Mouse (Mus musculus) forebrain, embryonic 14.5 days (tissue): ENCODE data around the gene Lhfpl2. TPM values are rescaled to one million over a fixed set of nuclear protein-coding genes. Genes with fewer than 3 reads are reported as not detected.

Experiments used
- ATAC-seq: fragments of 200-750 bp; cut with Nextera tagmentation; 2 replicates; pipeline ENCODE4 v1.8.0; 2017; ENCODE audit warnings: mild to moderate bottlenecking, moderate library complexity
- DNase-seq: peaks from one replicate; pipeline ENCODE4 v3.0.0-alpha.2; 2015; ENCODE audit warnings: low spot score
- H3K27ac ChIP-seq: fragments of 300-500 bp; sonication (generic); 2 replicates; pipeline ENCODE4 v1.5.1; 2014; ENCODE audit warnings: low read depth, mild to moderate bottlenecking, control low read depth, low read length, moderate library complexity
- H3K27me3 ChIP-seq: fragments of 300-500 bp; sonication (generic); replicated peaks from 2 replicates; pipeline ENCODE4 v1.6.1; 2014; ENCODE audit warnings: low read length, control low read depth, mixed read lengths; ENCODE audit not compliant: control insufficient read depth, insufficient read depth
- H3K36me3 ChIP-seq: fragments of 300-500 bp; sonication (generic); 2 replicates; pipeline ENCODE4 v1.6.1; 2014; ENCODE audit warnings: low read length, control low read depth; ENCODE audit not compliant: control insufficient read depth, insufficient read depth
- H3K4me1 ChIP-seq: fragments of 300-500 bp; sonication (generic); 2 replicates; pipeline ENCODE4 v1.6.1; 2014; ENCODE audit warnings: antibody characterized with exemption, low read length, control low read depth; ENCODE audit not compliant: control insufficient read depth, insufficient read depth
- H3K4me2 ChIP-seq: fragments of 300-500 bp; sonication (generic); 2 replicates; pipeline ENCODE4 v1.6.1; 2014; ENCODE audit warnings: mild to moderate bottlenecking, control low read depth, low read length
- H3K4me3 ChIP-seq: fragments of 300-500 bp; sonication (generic); 2 replicates; pipeline ENCODE4 v1.5.1; 2014; ENCODE audit warnings: low read depth, low read length, control low read depth
- H3K9ac ChIP-seq: fragments of 300-500 bp; sonication (generic); 2 replicates; pipeline ENCODE4 v1.6.1; 2014; ENCODE audit warnings: mild to moderate bottlenecking, low read length, control low read depth, moderate library complexity
- H3K9me3 ChIP-seq: fragments of 300-500 bp; sonication (generic); replicated peaks from 2 replicates; pipeline ENCODE4 v1.6.1; 2016; ENCODE audit warnings: low read length, control low read depth, mixed read lengths; ENCODE audit not compliant: control insufficient read depth
- WGBS: fragments of 180-500 bp; shearing (Covaris S2); extraction: QIAGEN DNeasy Blood & Tissue Kit; methylation state at CpG from one replicate; pipeline ENCODE4 v1.1.7; 2014; 5-methylcytosine and 5-hydroxymethylcytosine counted together
- polyA plus RNA-seq: library from polyadenylated mRNA; unstranded; fragments of >200 nt; fragmentation: Nextera tagmentation; extraction: Ambion mirVana; gene quantifications from 2 replicates; pipeline ENCODE4 v1.2.1, GENCODE M21; 2014

Gene Lhfpl2
- polyA plus RNA-seq, 1 experiment from 2014 or later: 9.7 TPM

DNA sequence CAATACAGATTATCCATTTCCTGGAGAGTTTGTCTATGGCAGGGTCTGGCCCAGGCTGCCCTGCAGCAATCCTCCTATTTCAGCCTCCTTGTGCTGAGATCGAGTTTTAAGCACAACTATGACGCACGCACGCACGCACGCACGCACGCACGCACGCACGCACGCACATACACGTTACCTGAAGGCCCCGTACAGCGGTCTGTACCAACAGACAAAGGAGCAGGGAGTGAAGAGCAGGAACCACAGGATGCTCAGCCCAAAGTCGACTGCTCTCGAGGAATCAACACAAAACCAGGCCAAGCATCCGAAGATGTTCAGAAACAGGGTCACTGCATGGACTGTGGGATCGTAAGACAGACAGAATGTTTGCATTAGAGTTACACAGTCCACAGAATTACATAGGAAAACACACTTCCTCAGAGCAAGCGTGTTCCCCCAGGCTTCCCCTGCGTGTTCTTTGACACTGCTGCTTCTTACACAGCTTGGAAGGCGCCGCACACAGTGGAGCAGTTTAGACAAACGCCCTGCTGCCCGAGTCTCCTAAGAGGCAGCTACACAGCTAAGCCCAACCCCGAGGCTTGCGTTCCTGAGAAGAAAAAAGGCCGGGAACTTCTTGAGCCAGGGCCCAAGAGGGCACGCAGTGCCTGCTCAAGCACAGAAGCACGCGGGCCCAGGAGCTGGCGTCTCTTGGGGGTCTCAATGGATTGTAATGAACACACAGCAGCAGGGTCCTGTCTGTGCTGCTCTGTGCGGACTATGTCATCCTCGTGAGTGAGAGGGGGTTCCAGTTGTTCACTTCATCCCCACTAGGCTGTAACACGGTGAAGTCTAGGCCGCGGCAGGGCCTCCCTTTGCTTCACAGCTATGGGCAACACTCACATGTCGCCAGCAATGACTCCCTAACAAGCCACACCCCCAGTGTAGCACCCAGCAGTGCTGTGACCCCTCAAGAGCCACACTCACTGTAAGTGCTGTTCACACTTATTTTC is 167.4 kb downstream of the Lhfpl2 start:
- ATAC-seq (no peak), DNase-seq (no peak)

DNA sequence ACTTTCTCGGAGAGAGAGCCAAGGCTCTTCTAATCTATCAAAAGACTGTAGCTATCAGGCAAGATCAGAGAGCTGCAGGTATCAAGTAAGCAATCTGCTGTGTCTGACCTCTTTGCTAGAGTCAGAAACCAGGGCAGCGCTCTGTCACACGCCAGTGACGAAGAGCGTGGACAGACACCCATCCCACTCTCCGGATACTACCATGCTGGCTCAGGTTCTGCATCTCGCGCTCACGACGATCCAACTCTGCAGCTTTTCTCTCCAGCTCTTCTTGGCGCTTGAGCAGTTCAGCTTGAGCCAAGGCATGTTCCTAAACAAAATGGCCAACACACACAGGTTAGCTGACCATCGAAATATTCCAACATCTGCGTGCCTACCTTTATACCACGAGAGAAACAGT is 174.3 kb downstream of the Lhfpl2 start:
- H3K9ac ChIP-seq: no peak overlapping the region
- no peak overlapping the region for H3K27ac ChIP-seq
- H3K4me3 ChIP-seq: no peak overlapping the region
- H3K4me1 ChIP-seq: no peaks in the 10 kb centered on the region
- ATAC-seq (no peak), DNase-seq (no peak)
- no peaks in the 10 kb centered on the region for H3K27me3 ChIP-seq
- 93% methylated on average over 14 of the region's 14 CpGs for WGBS
- H3K9me3 ChIP-seq: no peaks in the 10 kb centered on the region
- H3K36me3 ChIP-seq: peaks cover 6% of the 10 kb centered on the region
- no peak overlapping the region for H3K4me2 ChIP-seq

More for the DNA sequence above, 167.4 kb downstream of the Lhfpl2 start:
- WGBS: 93% methylated on average over 38 of the region's 38 CpGs
- Histone ChIP-seq H3K36me3 (peaks cover 21% of the 10 kb centered on the region), H3K9me3 (no peaks in the 10 kb centered on the region), H3K4me1 (no peaks in the 10 kb centered on the region; the same call in 1 of the 2 replicates), H3K9ac (no peak overlapping the region), H3K27ac (no peak overlapping the region), H3K27me3 (no peaks in the 10 kb centered on the region), H3K4me2 (no peak overlapping the region), H3K4me3 (no peak overlapping the region)

DNA sequence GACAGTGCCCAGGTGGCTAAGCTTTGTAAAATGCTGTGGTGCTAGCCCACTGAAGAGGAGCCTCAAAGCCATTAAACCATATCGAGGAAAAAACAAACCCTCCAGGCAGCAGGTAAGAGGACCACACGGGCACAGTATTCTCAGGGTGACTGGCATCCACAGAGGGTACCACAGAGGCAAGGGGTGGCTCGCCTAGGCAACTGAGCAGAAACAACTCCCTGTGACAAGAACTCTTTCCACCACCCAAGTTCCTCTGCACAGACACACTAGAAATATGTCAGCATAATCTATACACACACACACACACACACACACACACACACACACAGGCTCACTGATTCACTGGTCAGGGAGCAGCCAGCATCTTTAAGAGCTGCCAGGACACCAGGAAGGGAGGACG is 181.9 kb downstream of the Lhfpl2 start:
- no peak overlapping the region for H3K4me3 ChIP-seq
- ATAC-seq (no peak), DNase-seq (no peak)
- WGBS: 45% methylated on average over 4 of the region's 4 CpGs
- H3K4me1 ChIP-seq: no peaks in the 10 kb centered on the region
- H3K9ac ChIP-seq: no peak overlapping the region
- no peak overlapping the region for H3K4me2 ChIP-seq
- no peaks in the 10 kb centered on the region for H3K9me3 ChIP-seq
- H3K27me3 ChIP-seq: no peaks in the 10 kb centered on the region
- no peak overlapping the region for H3K27ac ChIP-seq
- H3K36me3 ChIP-seq: no peaks in the 10 kb centered on the region

DNA sequence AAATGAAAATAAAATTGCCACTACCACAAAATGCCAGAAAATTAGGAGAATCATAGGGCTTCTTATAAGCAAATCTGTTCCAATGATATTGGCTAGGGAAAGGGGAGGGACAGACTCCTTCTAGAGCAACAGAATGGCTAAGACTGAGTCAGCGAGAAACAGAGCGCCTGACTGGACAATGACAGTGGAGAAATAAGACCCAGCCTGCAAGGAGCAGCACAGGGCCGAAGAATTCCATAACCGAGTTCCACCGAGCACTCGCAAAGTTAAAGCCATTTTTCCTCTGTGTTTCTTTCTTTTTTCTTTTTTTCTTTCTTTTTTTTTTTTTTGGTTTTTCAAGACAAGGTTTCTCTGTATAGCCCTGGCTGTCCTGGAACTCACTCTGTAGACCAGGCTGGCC is 182.5 kb downstream of the Lhfpl2 start:
- no peak overlapping the region for H3K4me2 ChIP-seq
- H3K27me3 ChIP-seq: no peaks in the 10 kb centered on the region
- 82% methylated on average over 6 of the region's 6 CpGs for WGBS
- H3K4me3 ChIP-seq: no peak overlapping the region
- no peak overlapping the region for H3K27ac ChIP-seq
- no peaks in the 10 kb centered on the region for H3K4me1 ChIP-seq
- no peak for ATAC-seq
- DNase-seq: no peak
- no peak overlapping the region for H3K9ac ChIP-seq
- H3K9me3 ChIP-seq: no peaks in the 10 kb centered on the region
- no peaks in the 10 kb centered on the region for H3K36me3 ChIP-seq

- no peak for ATAC-seq
- Histone ChIP-seq H3K36me3 (no peaks in the 10 kb centered on the region), H3K9ac (no peak overlapping the region), H3K27me3 (no peaks in the 10 kb centered on the region), H3K4me3 (no peak overlapping the region), H3K4me1 (no peaks in the 10 kb centered on the region), H3K27ac (no peak overlapping the region), H3K4me2 (no peak overlapping the region), H3K9me3 (no peaks in the 10 kb centered on the region)
- DNase-seq: no peak
- 86% methylated on average over 5 of the region's 5 CpGs for WGBS
Observed at GRCm38 (mm10) chr13:94240873-94241272, 183.3 kb downstream of the Lhfpl2 start.

DNA sequence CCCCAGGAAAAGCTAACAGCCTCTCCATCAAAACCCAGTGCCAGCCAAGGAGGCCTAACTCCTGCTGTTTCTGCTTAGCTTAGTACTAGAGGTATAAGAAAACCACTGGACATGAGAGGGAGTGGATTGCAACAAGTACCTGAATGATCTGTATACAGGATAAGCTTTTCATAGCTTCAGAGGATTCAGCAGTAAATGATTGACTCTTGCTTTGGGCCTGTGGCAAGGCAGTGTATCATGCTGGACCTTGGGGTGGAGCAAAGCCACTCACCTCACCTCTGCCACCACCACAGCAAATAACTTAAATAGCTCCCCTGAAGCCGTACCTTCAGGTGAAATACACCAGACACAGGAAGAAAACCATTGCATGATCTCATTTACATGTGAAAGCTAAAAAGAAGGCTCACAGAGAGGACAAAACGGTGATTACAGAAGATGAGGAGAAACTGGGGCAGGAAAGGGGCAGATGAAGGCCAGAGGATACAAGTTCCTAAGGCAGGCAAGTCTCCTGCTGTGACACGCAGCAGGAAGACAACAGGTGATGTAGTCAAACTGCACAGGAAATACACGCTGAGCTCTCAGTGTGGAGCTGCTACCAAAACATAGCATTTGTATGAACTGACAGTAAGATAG is 184.4 kb downstream of the Lhfpl2 start:
- no peaks in the 10 kb centered on the region for H3K9me3 ChIP-seq
- no peak overlapping the region for H3K27ac ChIP-seq
- 34% methylated on average over 4 of the region's 4 CpGs for WGBS
- H3K4me1 ChIP-seq: no peaks in the 10 kb centered on the region
- H3K4me2 ChIP-seq: no peak overlapping the region
- H3K27me3 ChIP-seq: no peaks in the 10 kb centered on the region
- ATAC-seq (no peak), DNase-seq (no peak)
- H3K9ac ChIP-seq: no peak overlapping the region
- H3K4me3 ChIP-seq: no peak overlapping the region
- no peaks in the 10 kb centered on the region for H3K36me3 ChIP-seq

- no peak for ATAC-seq
- Histone ChIP-seq H3K9me3 (no peaks in the 10 kb centered on the region), H3K4me2 (no peak overlapping the region), H3K27ac (no peak overlapping the region), H3K36me3 (no peaks in the 10 kb centered on the region), H3K9ac (no peak overlapping the region), H3K4me1 (no peaks in the 10 kb centered on the region), H3K4me3 (no peak overlapping the region), H3K27me3 (no peaks in the 10 kb centered on the region)
- DNase-seq: no peak
- WGBS: 58% methylated on average over 2 of the region's 2 CpGs
Observed at GRCm38 (mm10) chr13:94242897-94243296, 185.3 kb downstream of the Lhfpl2 start.
